Mouse (Mus musculus): Measurements from ENCODE around the gene Cyp2j12. TPM values are rescaled to one million over a fixed set of nuclear protein-coding genes. Genes with fewer than 3 reads are reported as not detected.

Cyp2j12 gene
- total and polyA plus RNA-seq, 2 experiments from 2014 or later: not detected

DNA sequence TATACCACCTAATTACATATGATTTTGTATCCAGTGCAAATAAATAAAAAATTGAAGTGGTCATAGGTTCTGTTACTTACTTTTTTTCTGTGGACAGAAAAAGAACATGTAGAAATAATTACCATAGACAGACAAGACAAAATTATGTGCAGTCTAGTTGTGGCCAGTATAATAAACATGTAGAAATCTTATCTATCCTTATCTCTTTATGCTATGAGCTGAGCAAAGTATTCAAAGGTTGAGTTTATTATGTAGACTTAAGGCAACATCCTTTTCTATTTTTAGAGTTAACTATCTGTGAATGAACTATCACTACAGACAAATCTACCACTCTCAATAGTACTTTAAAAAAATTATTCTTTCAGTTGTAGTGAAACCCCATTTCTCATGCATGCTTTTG lies 62.6 kb downstream of the Cyp2j12 start:
- Histone ChIP-seq H3K4me2 (ENCODE audit: low read depth, low read length) (no peak overlapping the region), H3K9ac (replicated peaks; ENCODE audit: low read depth, low read length) (no peak overlapping the region), H3K27ac (ENCODE audit: low read depth) (no peak overlapping the region), H3K27me3 (ENCODE audit: control insufficient read depth, insufficient read depth, low read length) (no peaks in the 10 kb centered on the region), H3K4me3 (ENCODE audit: low read depth, low read length) (no peak overlapping the region), H3K36me3 (replicated peaks; ENCODE audit: control insufficient read depth, insufficient read depth, low read length) (no peaks in the 10 kb centered on the region), H3K4me1 (ENCODE audit: control insufficient read depth, insufficient read depth) (no peaks in the 10 kb centered on the region), H3K9me3 (replicated peaks; ENCODE audit: control insufficient read depth, low read length) (no peaks in the 10 kb centered on the region)
- no peak for TF ChIP-seq EP300 (IDR thresholded peaks at IDR 0.05; ENCODE audit: low read depth)
- TF ChIP-seq CTCF (IDR thresholded peaks at IDR 0.05; ENCODE audit: low read depth): no peak
- DNase-seq (ENCODE audit: low spot score) (no peak), ATAC-seq (ENCODE audit: insufficient read depth, low read depth) (no peak)

GRCm38 (mm10) chr4:96077261-96078125 lies 63.5 kb downstream of the Cyp2j12 start, which contains the start of gene Cyp2j13:
Gene Cyp2j13, minus strand, starts transcription at chr4:96077546.
- 4% methylated on average over 17 of the region's 20 CpGs for WGBS
- Histone ChIP-seq H3K4me1 (ENCODE audit: control insufficient read depth, insufficient read depth) (no peaks in the 10 kb centered on the region), H3K4me2 (ENCODE audit: low read depth, low read length) (peak within 1 kb of the TSS; percentile 39), H3K9ac (replicated peaks; ENCODE audit: low read depth, low read length) (no peak within 1 kb of the TSS), H3K9me3 (replicated peaks; ENCODE audit: control insufficient read depth, low read length) (no peaks in the 10 kb centered on the region), H3K27ac (ENCODE audit: low read depth) (no peak within 1 kb of the TSS), H3K27me3 (ENCODE audit: control insufficient read depth, insufficient read depth, low read length) (no peaks in the 10 kb centered on the region), H3K4me3 (ENCODE audit: low read depth, low read length) (no peak within 1 kb of the TSS), H3K36me3 (replicated peaks; ENCODE audit: control insufficient read depth, insufficient read depth, low read length) (no peaks in the 10 kb centered on the region)
- DNase-seq (ENCODE audit: low spot score): peak; percentile 7
- no peak for TF ChIP-seq EP300 (IDR thresholded peaks at IDR 0.05; ENCODE audit: low read depth)
- TF ChIP-seq CTCF (IDR thresholded peaks at IDR 0.05; ENCODE audit: low read depth): no peak
- ATAC-seq (ENCODE audit: insufficient read depth, low read depth): no peak

DNA sequence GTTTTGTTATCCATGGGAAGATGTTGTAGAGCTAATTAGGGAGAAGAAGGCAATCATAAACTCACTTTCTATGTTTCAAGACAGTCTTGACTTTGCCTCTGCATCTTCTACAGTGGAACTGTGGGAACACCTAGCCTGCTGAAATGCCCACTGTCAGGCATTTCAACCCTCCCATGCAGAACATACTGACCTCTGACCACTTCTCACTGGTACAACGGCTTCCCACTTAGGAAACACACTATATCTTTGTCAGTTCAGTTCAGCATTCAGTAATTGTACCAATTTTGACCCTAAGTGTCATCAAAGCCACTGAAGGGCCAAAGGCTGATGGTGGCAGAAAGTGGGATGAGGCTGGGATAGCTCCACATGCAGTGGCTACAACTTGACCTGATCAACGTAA lies 78.9 kb downstream of the Cyp2j12 start:
- Histone ChIP-seq H3K9ac (replicated peaks; ENCODE audit: low read depth, low read length) (no peak overlapping the region), H3K9me3 (replicated peaks; ENCODE audit: control insufficient read depth, low read length) (no peaks in the 10 kb centered on the region), H3K27ac (ENCODE audit: low read depth) (no peak overlapping the region), H3K4me2 (ENCODE audit: low read depth, low read length) (no peak overlapping the region), H3K4me3 (ENCODE audit: low read depth, low read length) (no peak overlapping the region), H3K4me1 (ENCODE audit: control insufficient read depth, insufficient read depth) (no peaks in the 10 kb centered on the region), H3K27me3 (ENCODE audit: control insufficient read depth, insufficient read depth, low read length) (no peaks in the 10 kb centered on the region), H3K36me3 (replicated peaks; ENCODE audit: control insufficient read depth, insufficient read depth, low read length) (no peaks in the 10 kb centered on the region)
- no peak for ATAC-seq (ENCODE audit: insufficient read depth, low read depth)
- 68% methylated on average over 2 of the region's 2 CpGs for WGBS
- no peak for TF ChIP-seq EP300 (IDR thresholded peaks at IDR 0.05; ENCODE audit: low read depth)
- no peak for TF ChIP-seq CTCF (IDR thresholded peaks at IDR 0.05; ENCODE audit: low read depth)
- DNase-seq (ENCODE audit: low spot score): no peak

GRCm38 (mm10) chr4:96060106-96060505 lies 80.8 kb downstream of the Cyp2j12 start:
- 77% methylated on average over 2 of the region's 2 CpGs for WGBS
- Histone ChIP-seq H3K27ac (ENCODE audit: low read depth) (no peak overlapping the region), H3K4me3 (ENCODE audit: low read depth, low read length) (no peak overlapping the region), H3K36me3 (replicated peaks; ENCODE audit: control insufficient read depth, insufficient read depth, low read length) (no peaks in the 10 kb centered on the region), H3K4me1 (ENCODE audit: control insufficient read depth, insufficient read depth) (no peaks in the 10 kb centered on the region), H3K9me3 (replicated peaks; ENCODE audit: control insufficient read depth, low read length) (no peaks in the 10 kb centered on the region), H3K4me2 (ENCODE audit: low read depth, low read length) (no peak overlapping the region), H3K27me3 (ENCODE audit: control insufficient read depth, insufficient read depth, low read length) (no peaks in the 10 kb centered on the region), H3K9ac (replicated peaks; ENCODE audit: low read depth, low read length) (no peak overlapping the region)
- ATAC-seq (ENCODE audit: insufficient read depth, low read depth) (no peak), DNase-seq (ENCODE audit: low spot score) (no peak)
- TF ChIP-seq CTCF (IDR thresholded peaks at IDR 0.05; ENCODE audit: low read depth) (no peak), EP300 (IDR thresholded peaks at IDR 0.05; ENCODE audit: low read depth) (no peak)

Other genes starting within 250 kb of the Cyp2j12 start
- 1.9 and 2.0 TPM in 2 replicates for gene Hook1, start 173.9 kb downstream of the Cyp2j12 start, total RNA-seq (2014; rRNA removed; ENCODE audit: low replicate concordance)
- gene Hook1, start 173.9 kb downstream of the Cyp2j12 start, polyA plus RNA-seq (2015; fragmentation: Nextera tagmentation; extraction: Ambion mirVana): 3.3 and 3.7 TPM in 2 replicates
- not detected in 2 replicates for gene Cyp2j13, start 63.6 kb downstream of the Cyp2j12 start, total RNA-seq (2014; rRNA removed; ENCODE audit: low replicate concordance)
- not detected in 2 replicates for gene Cyp2j13, start 63.6 kb downstream of the Cyp2j12 start, polyA plus RNA-seq (2015; fragmentation: Nextera tagmentation; extraction: Ambion mirVana)
- gene Cyp2j7, start 95.5 kb upstream of the Cyp2j12 start, total RNA-seq (2014; rRNA removed; ENCODE audit: low replicate concordance): not detected in 2 replicates
- not detected in 2 replicates for gene Cyp2j7, start 95.5 kb upstream of the Cyp2j12 start, polyA plus RNA-seq (2015; fragmentation: Nextera tagmentation; extraction: Ambion mirVana)
- gene Cyp2j11, start 207.5 kb upstream of the Cyp2j12 start, total RNA-seq (2014; rRNA removed; ENCODE audit: low replicate concordance): not detected in 2 replicates
- not detected in 2 replicates for gene Cyp2j11, start 207.5 kb upstream of the Cyp2j12 start, polyA plus RNA-seq (2015; fragmentation: Nextera tagmentation; extraction: Ambion mirVana)

All from heart, postnatal 0 days (tissue).